Mouse (Mus musculus): ENCODE data around the gene Cep131. TPM values are rescaled to one million over a fixed set of nuclear protein-coding genes. Genes with fewer than 3 reads are reported as not detected.

Gene Cep131
- polyA plus RNA-seq, 1 experiment from 2014 or later = 11.6 TPM

DNA sequence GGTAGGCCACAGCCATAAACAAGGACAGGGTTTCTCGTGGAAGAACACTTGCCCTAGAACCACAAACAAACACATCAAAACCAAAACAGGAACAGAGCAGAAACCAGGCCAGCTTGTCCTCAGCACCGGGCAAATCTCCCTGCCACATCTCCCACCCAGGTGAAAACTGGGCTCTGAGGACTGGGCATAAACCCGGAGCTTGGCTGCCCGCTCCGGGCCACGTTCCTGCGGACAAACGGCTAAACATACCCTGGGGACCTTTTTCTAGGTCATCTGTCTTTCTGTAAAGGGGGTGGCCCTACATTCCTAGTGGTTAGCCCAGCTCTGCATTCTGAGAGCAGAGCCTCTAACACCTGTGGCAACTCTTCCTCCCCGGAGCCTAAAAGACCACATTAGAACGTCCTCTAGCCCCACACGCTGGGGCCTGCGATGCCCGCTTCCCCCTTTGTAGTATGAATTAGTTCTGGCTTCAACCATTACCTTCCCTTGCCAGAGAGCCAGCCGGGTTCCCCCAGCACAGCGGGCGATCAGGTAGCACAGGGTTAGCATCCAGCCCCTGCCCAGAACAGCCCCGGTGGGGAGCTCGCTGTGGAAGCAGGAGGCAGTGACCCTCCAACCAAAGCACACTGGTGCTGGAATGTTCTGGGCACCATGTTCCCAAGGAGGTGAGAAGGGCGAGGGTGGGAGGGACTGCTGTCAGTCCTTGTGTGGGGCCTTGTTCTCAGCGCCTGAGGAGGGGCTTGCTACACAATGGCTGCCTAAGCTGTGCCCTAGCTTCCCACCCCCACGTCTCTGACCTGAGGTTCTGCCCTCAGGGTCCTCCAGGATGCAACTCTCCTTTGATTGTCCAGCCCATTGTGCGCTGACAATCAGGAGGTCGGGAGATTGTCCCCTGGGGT is 66.8 kb downstream of the Cep131 start:
- Histone ChIP-seq H3K4me3 (ENCODE audit: control insufficient read depth in 1 of 2, insufficient read depth in 1 of 2, low read depth in 1 of 2, low read length in 2 of 2) (no peak overlapping the region), H3K36me3 (ENCODE audit: control insufficient read depth, insufficient read depth, low read length) (no peaks in the 10 kb centered on the region), H3K4me1 (ENCODE audit: control insufficient read depth in 2 of 2, insufficient read depth in 2 of 2, low read length in 2 of 2) (peaks cover 7% of the 10 kb centered on the region in 2 experiments), H3K9ac (ENCODE audit: low read length) (no peak overlapping the region), H3K9me3 (ENCODE audit: control insufficient read depth, low read length) (no peaks in the 10 kb centered on the region), H3K4me2 (ENCODE audit: low read length) (no peak overlapping the region), H3K27ac (replicated peaks in 1 of 2; ENCODE audit: control insufficient read depth in 1 of 2, insufficient read depth in 1 of 2, low read depth in 2 of 2, low read length in 2 of 2) (no peak overlapping the region), H3K27me3 (ENCODE audit: control insufficient read depth, insufficient read depth, low read length) (no peaks in the 10 kb centered on the region)
- ATAC-seq (ENCODE audit: insufficient number of reproducible peaks, insufficient read depth, low FRiP score, low read depth) = no peak
- WGBS = 75% methylated on average over 23 of the region's 23 CpGs

GRCm38 (mm10) chr11:120017011-120017410 is 69.6 kb downstream of the Cep131 start:
- H3K9ac ChIP-seq (ENCODE audit: low read length) = no peak overlapping the region
- no peaks in the 10 kb centered on the region for H3K36me3 ChIP-seq (ENCODE audit: control insufficient read depth, insufficient read depth, low read length)
- no peak overlapping the region for H3K4me3 ChIP-seq (ENCODE audit: control insufficient read depth in 1 of 2, insufficient read depth in 1 of 2, low read depth in 1 of 2, low read length in 2 of 2)
- no peak overlapping the region for H3K4me2 ChIP-seq (ENCODE audit: low read length)
- H3K27ac ChIP-seq (replicated peaks in 1 of 2; ENCODE audit: control insufficient read depth in 1 of 2, insufficient read depth in 1 of 2, low read depth in 2 of 2, low read length in 2 of 2) = no peak overlapping the region
- peaks cover 11 to 17% of the 10 kb centered on the region in 2 experiments for H3K4me1 ChIP-seq (ENCODE audit: control insufficient read depth in 2 of 2, insufficient read depth in 2 of 2, low read length in 2 of 2)
- no peak for ATAC-seq (ENCODE audit: insufficient number of reproducible peaks, insufficient read depth, low FRiP score, low read depth)
- H3K27me3 ChIP-seq (ENCODE audit: control insufficient read depth, insufficient read depth, low read length) = no peaks in the 10 kb centered on the region
- H3K9me3 ChIP-seq (ENCODE audit: control insufficient read depth, low read length) = no peaks in the 10 kb centered on the region
- WGBS = 90% methylated on average over 8 of the region's 8 CpGs

DNA sequence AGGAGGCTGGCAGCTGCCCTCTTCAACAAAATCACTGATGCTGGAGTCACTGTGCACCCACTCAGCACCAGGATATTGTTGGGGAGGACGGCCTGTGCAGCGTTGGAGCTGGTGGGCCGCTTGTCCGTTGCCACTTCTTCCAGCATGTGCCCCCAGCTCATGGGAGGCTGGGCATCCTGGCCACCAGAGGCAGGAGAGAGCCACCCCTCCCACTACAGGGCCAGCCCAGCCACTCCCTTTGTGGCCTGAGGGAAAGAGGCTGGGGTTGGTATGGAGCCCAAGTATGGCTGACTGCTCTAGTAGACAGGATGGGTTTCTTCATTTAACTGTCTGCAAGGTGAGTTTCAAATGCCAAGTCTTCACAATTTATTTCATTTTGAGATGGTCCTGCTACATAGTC is 71.9 kb downstream of the Cep131 start:
- no peak overlapping the region; the same call in 1 of the 2 replicates for H3K9ac ChIP-seq (ENCODE audit: low read length)
- H3K4me1 ChIP-seq (ENCODE audit: control insufficient read depth in 2 of 2, insufficient read depth in 2 of 2, low read length in 2 of 2) = peaks cover 14 to 24% of the 10 kb centered on the region in 2 experiments
- peaks cover 9% of the 10 kb centered on the region for H3K27me3 ChIP-seq (ENCODE audit: control insufficient read depth, insufficient read depth, low read length)

More for the DNA sequence above, 71.9 kb downstream of the Cep131 start:
- Histone ChIP-seq H3K36me3 (ENCODE audit: control insufficient read depth, insufficient read depth, low read length) (no peaks in the 10 kb centered on the region), H3K9me3 (ENCODE audit: control insufficient read depth, low read length) (no peaks in the 10 kb centered on the region), H3K27ac (replicated peaks in 1 of 2; ENCODE audit: control insufficient read depth in 1 of 2, insufficient read depth in 1 of 2, low read depth in 2 of 2, low read length in 2 of 2) (no peak overlapping the region), H3K4me3 (ENCODE audit: control insufficient read depth in 1 of 2, insufficient read depth in 1 of 2, low read depth in 1 of 2, low read length in 2 of 2) (no peak overlapping the region), H3K4me2 (ENCODE audit: low read length) (no peak overlapping the region)
- ATAC-seq (ENCODE audit: insufficient number of reproducible peaks, insufficient read depth, low FRiP score, low read depth) = no peak
- 89% methylated on average over 4 of the region's 4 CpGs for WGBS

MicroRNAs within 50 kb of the gene (microRNA counts, 519-probe panel; counts per million panel counts)
- microRNA mmu-miR-338-3p = 322 counts per million, percentile 70 among the panel's probes with 10 or more counts
- 322 counts per million, percentile 70 among the panel's probes with 10 or more counts for microRNA mmu-miR-338-5p

Small RNAs within 50 kb of the gene (microRNA-seq; reads per million reads assigned to microRNA genes)
- gene Gm25948 = not detected
- not detected for gene Mir3065
- not detected for gene Mir338

Other genes with a start within 250 kb of the Cep131 start
- gene Chmp6, start 173.4 kb downstream of the Cep131 start, polyA plus RNA-seq (2014; fragmentation: Nextera tagmentation; extraction: Ambion mirVana) = 62.4 and 65.4 TPM in 2 replicates
- 11.0 and 13.2 TPM in 2 replicates for gene Baiap2, start 144.1 kb downstream of the Cep131 start, polyA plus RNA-seq (2014; fragmentation: Nextera tagmentation; extraction: Ambion mirVana)
- 0.43 and 1.1 TPM in 2 replicates for gene Aatk, start 39.7 kb downstream of the Cep131 start, polyA plus RNA-seq (2014; fragmentation: Nextera tagmentation; extraction: Ambion mirVana)
- gene Tepsin, start 11.9 kb upstream of the Cep131 start, polyA plus RNA-seq (2014; fragmentation: Nextera tagmentation; extraction: Ambion mirVana) = 11.7 and 13.9 TPM in 2 replicates
- 119 and 121 TPM in 2 replicates for gene Ndufaf8, start 12.1 kb upstream of the Cep131 start, polyA plus RNA-seq (2014; fragmentation: Nextera tagmentation; extraction: Ambion mirVana)
- gene Slc38a10, start 64.5 kb upstream of the Cep131 start, polyA plus RNA-seq (2014; fragmentation: Nextera tagmentation; extraction: Ambion mirVana) = 68.8 and 74.1 TPM in 2 replicates
- gene Bahcc1, start 146.1 kb upstream of the Cep131 start, polyA plus RNA-seq (2014; fragmentation: Nextera tagmentation; extraction: Ambion mirVana) = 8.8 and 9.1 TPM in 2 replicates